ENCODE assay signal across 19 mouse cellular contexts in the genomic region with DNA sequence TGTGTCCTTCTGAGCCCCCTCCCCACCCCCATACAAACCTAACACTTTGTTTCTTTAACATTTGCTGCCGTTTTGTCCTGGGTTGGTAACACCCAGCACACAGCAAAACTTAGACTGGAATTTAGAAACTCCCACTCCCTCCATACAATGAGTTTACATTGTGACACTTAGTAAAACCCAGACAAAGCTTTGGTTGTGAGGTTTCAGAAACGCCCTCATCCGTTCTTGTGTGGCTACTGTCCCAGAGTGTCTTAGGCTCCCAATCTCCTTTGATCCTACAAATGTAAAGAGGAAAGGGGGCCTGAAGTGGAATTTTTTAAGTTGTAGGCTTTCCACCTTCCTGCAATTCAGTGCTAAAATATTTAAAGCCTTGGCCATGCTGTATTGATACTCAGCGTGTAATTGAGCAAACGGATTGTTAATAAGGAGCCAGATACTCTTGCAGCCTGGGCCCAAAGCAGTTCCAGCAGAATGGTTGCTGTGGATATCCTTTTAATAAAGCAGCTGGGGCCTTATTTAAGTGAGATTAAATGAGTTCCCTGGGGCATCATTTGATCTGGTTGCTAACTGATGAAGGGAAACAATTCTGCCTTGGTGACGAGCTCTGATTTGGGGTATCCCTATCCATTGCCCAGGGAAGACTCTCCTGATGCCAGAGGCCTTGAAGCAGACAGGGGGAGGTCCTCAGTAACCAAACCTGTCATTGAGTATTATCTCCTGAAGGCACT. TPM values are rescaled to one million over a fixed set of nuclear protein-coding genes. Genes with fewer than 3 reads are reported as not detected.
DNase-seq lines count a peak whose midpoint lies in the region; ATAC-seq and TF ChIP-seq lines count a peak whose summit lies in the region.
"Had no signal": no experiment of that assay in that cellular context is flagged by ENCODE, and none has a peak within 500 bp of the region (broad histone marks: within the 10 kb centered on the region; RNA-seq: fewer than 3 reads in every experiment).

No protein-coding gene starts in this region.

- no peak for ATAC-seq in hindbrain, postnatal 0 days
- ATAC-seq in neural tube, embryonic 12.5 days (ENCODE audit: low FRiP score, low read depth): 0 out of 2 replicates have a peak, but pooled peaks have one; percentile 33
- ATAC-seq in stomach, postnatal 0 days (ENCODE audit: low FRiP score, low TSS enrichment): no peak
- ATAC-seq: forebrain, embryonic 13.5 days; intestine, embryonic 16.5 days; liver, postnatal 0 days; Patski had no signal

- H3K27me3 ChIP-seq in hindbrain, embryonic 10.5 days (ENCODE audit: insufficient read depth, poor library complexity, severe bottlenecking): peaks cover 12% of the 10 kb centered on the region
- no peaks in the 10 kb centered on the region for H3K27me3 ChIP-seq in hindbrain, postnatal 0 days (ENCODE audit: insufficient read depth, low read length)
- H3K27me3 ChIP-seq in neural tube, embryonic 12.5 days (replicated peaks): peaks cover 7% of the 10 kb centered on the region; the same call in 1 of the 2 replicates
- H3K27me3 ChIP-seq in stomach, postnatal 0 days (ENCODE audit: control insufficient read depth, insufficient read depth, low read length): no peaks in the 10 kb centered on the region

- H3K9me3 ChIP-seq in hindbrain, embryonic 10.5 days: no peaks in the 10 kb centered on the region
- no peaks in the 10 kb centered on the region for H3K9me3 ChIP-seq in hindbrain, postnatal 0 days (ENCODE audit: low read length)
- no peaks in the 10 kb centered on the region for H3K9me3 ChIP-seq in neural tube, embryonic 12.5 days
- H3K9me3 ChIP-seq in stomach, postnatal 0 days (ENCODE audit: control insufficient read depth, low read length): no peaks in the 10 kb centered on the region
- H3K9me3 ChIP-seq: embryonic facial prominence, embryonic 15.5 days; forebrain, embryonic 13.5 days had no signal

- TF ChIP-seq CTCF in gastrocnemius, adult 2 months (IDR thresholded peaks at IDR 0.05): no peak
- no peak for TF ChIP-seq CTCF in hindbrain, postnatal 0 days (IDR thresholded peaks at IDR 0.05; ENCODE audit: low read depth)
- no peak for TF ChIP-seq CTCF in stomach, postnatal 0 days (IDR thresholded peaks at IDR 0.05; ENCODE audit: low read depth)

- H3K4me3 ChIP-seq in gastrocnemius, adult 2 months: no peak overlapping the region
- H3K4me3 ChIP-seq in hindbrain, embryonic 10.5 days: no peak overlapping the region
- H3K4me3 ChIP-seq in hindbrain, postnatal 0 days (ENCODE audit: low read length): no peak overlapping the region
- H3K4me3 ChIP-seq in neural tube, embryonic 12.5 days: no peak overlapping the region
- H3K4me3 ChIP-seq in stomach, postnatal 0 days (ENCODE audit: low read depth, low read length): no peak overlapping the region
- H3K4me3 ChIP-seq: embryonic facial prominence, embryonic 15.5 days; forebrain, embryonic 13.5 days had no signal

- DNase-seq in gastrocnemius, adult 2 months: no peak
- DNase-seq in gastrocnemius, postnatal 25 days: no peak
- DNase-seq in hindbrain, embryonic 10.5 days (ENCODE audit: low spot score): no peak
- DNase-seq in hindbrain, postnatal 0 days (ENCODE audit: low spot score): peak; percentile 50
- DNase-seq in right cerebral cortex, postnatal 4 days: no peak
- no peak for DNase-seq in stomach, postnatal 0 days (ENCODE audit: low spot score)
- DNase-seq: B cell, adult 2 months; cerebellum, adult 11-12 months; heart, postnatal 14 days; kidney, postnatal 10 days; liver, postnatal 0 days; spleen, adult 18-20 months; thymus, postnatal 36 days had no signal

- intact Hi-C loops in gastrocnemius, adult 2 months (cut with DNase I): no loop called here

- TF ChIP-seq EP300 in stomach, postnatal 0 days (optimal IDR thresholded peaks at IDR 0.05): no peak

- no peak overlapping the region for H3K9ac ChIP-seq in hindbrain, postnatal 0 days (replicated peaks; ENCODE audit: low read length)
- no peak overlapping the region for H3K9ac ChIP-seq in neural tube, embryonic 12.5 days
- H3K9ac ChIP-seq in stomach, postnatal 0 days (ENCODE audit: low read length): no peak overlapping the region
- H3K9ac ChIP-seq: embryonic facial prominence, embryonic 15.5 days; forebrain, embryonic 13.5 days; liver, postnatal 0 days had no signal

- peak overlapping the region; percentile 92 for H3K27ac ChIP-seq in gastrocnemius, adult 2 months
- peak overlapping the region; percentile 60; the same call in 1 of the 2 replicates for H3K27ac ChIP-seq in hindbrain, embryonic 10.5 days
- 0 out of 2 replicates have a peak overlapping the region, but pooled peaks have one; percentile 0 for H3K27ac ChIP-seq in hindbrain, postnatal 0 days
- H3K27ac ChIP-seq in neural tube, embryonic 12.5 days: no peak overlapping the region
- H3K27ac ChIP-seq in stomach, postnatal 0 days (replicated peaks): no peak overlapping the region
- H3K27ac ChIP-seq: embryonic facial prominence, embryonic 15.5 days; forebrain, embryonic 13.5 days had no signal

- H3K4me2 ChIP-seq in hindbrain, postnatal 0 days (ENCODE audit: low read depth, low read length): no peak overlapping the region
- H3K4me2 ChIP-seq in neural tube, embryonic 12.5 days (replicated peaks): no peak overlapping the region
- no peak overlapping the region for H3K4me2 ChIP-seq in stomach, postnatal 0 days (replicated peaks; ENCODE audit: low read depth)
- H3K4me2 ChIP-seq: embryonic facial prominence, embryonic 15.5 days; forebrain, embryonic 13.5 days had no signal

- 55% methylated on average over 6 of the region's 6 CpGs for WGBS in hindbrain, embryonic 10.5 days
- 25% methylated on average over 6 of the region's 6 CpGs for WGBS in hindbrain, postnatal 0 days
- WGBS in neural tube, embryonic 12.5 days: 44% methylated on average over 6 of the region's 6 CpGs
- WGBS in stomach, postnatal 0 days: 42% methylated on average over 6 of the region's 6 CpGs

- no peaks in the 10 kb centered on the region for H3K36me3 ChIP-seq in hindbrain, embryonic 10.5 days
- no peaks in the 10 kb centered on the region for H3K36me3 ChIP-seq in hindbrain, postnatal 0 days (ENCODE audit: insufficient read depth, low read length)
- H3K36me3 ChIP-seq in neural tube, embryonic 12.5 days: no peaks in the 10 kb centered on the region
- no peaks in the 10 kb centered on the region for H3K36me3 ChIP-seq in stomach, postnatal 0 days (ENCODE audit: control insufficient read depth, insufficient read depth, low read length)
- H3K36me3 ChIP-seq: embryonic facial prominence, embryonic 15.5 days had no signal

- peaks cover 22% of the 10 kb centered on the region for H3K4me1 ChIP-seq in hindbrain, embryonic 10.5 days (replicated peaks)
- no peaks in the 10 kb centered on the region for H3K4me1 ChIP-seq in hindbrain, postnatal 0 days (ENCODE audit: insufficient read depth, low read length)
- no peaks in the 10 kb centered on the region; the same call in 1 of the 2 replicates for H3K4me1 ChIP-seq in neural tube, embryonic 12.5 days
- H3K4me1 ChIP-seq in stomach, postnatal 0 days (replicated peaks; ENCODE audit: control insufficient read depth, insufficient read depth): no peaks in the 10 kb centered on the region
- H3K4me1 ChIP-seq: embryonic facial prominence, embryonic 15.5 days had no signal

RNA-seq across cellular contexts. Expression of gene Sec14l5, which starts 6.6 kb away (rescaled TPM):
- total RNA-seq in gastrocnemius, adult 2 months (2021): 10 to 100 TPM in 1 of 2 experiments, 1 to 10 TPM in 1; 7.6 to 16.1 TPM
- total RNA-seq in gastrocnemius, postnatal 25 days (2021): 10 to 100 TPM; 11.4 to 12.9 TPM
- polyA plus RNA-seq in hindbrain, embryonic 10.5 days (2016; fragmentation: Nextera tagmentation; extraction: Ambion mirVana): 0.29 and 0.78 TPM in 2 replicates
- 0.21 and 0.29 TPM in 2 replicates for total RNA-seq in hindbrain, postnatal 0 days (2014; rRNA removed)
- 0.09 and 0.18 TPM in 2 replicates for polyA plus RNA-seq in hindbrain, postnatal 0 days (2015; fragmentation: Nextera tagmentation; extraction: Ambion mirVana)
- 1.1 and 1.2 TPM in 2 replicates for polyA plus RNA-seq in neural tube, embryonic 12.5 days (2016; fragmentation: Nextera tagmentation; extraction: Ambion mirVana)
- polyA plus RNA-seq in stomach, postnatal 0 days (2015; fragmentation: Nextera tagmentation; extraction: Ambion mirVana): 0.04 TPM in 2 replicates
- total RNA-seq: megakaryocyte, adult 5-6 weeks had no signal
- polyA plus RNA-seq: intestine, embryonic 16.5 days; Patski had no signal

RNA-seq across cellular contexts. Expression of gene Ppl, which starts 21.2 kb away (rescaled TPM):
- 1 to 10 TPM; 2.5 to 3.7 TPM for total RNA-seq in gastrocnemius, adult 2 months (2021)
- 1 to 10 TPM in 1 of 2 experiments, under 1 TPM in 1; 0.77 to 2.2 TPM for total RNA-seq in gastrocnemius, postnatal 25 days (2021)
- 1.4 and 1.9 TPM in 2 replicates for polyA plus RNA-seq in hindbrain, embryonic 10.5 days (2016; fragmentation: Nextera tagmentation; extraction: Ambion mirVana)
- 0.07 and 0.16 TPM in 2 replicates for total RNA-seq in hindbrain, postnatal 0 days (2014; rRNA removed)
- 0.13 and 0.16 TPM in 2 replicates for polyA plus RNA-seq in hindbrain, postnatal 0 days (2015; fragmentation: Nextera tagmentation; extraction: Ambion mirVana)
- 0.78 and 0.80 TPM in 2 replicates for polyA plus RNA-seq in neural tube, embryonic 12.5 days (2016; fragmentation: Nextera tagmentation; extraction: Ambion mirVana)
- polyA plus RNA-seq in stomach, postnatal 0 days (2015; fragmentation: Nextera tagmentation; extraction: Ambion mirVana): 61.5 and 66.2 TPM in 2 replicates
- total RNA-seq: megakaryocyte, adult 5-6 weeks had no signal

RNA-seq across cellular contexts. Expression of gene Nagpa, which starts 50.3 kb away (rescaled TPM):
- 1 to 10 TPM; 5.6 to 6.7 TPM for total RNA-seq in gastrocnemius, adult 2 months (2021)
- total RNA-seq in gastrocnemius, postnatal 25 days (2021): 1 to 10 TPM; 7.0 to 7.4 TPM
- polyA plus RNA-seq in hindbrain, embryonic 10.5 days (2016; fragmentation: Nextera tagmentation; extraction: Ambion mirVana): 14.4 and 15.3 TPM in 2 replicates
- total RNA-seq in hindbrain, postnatal 0 days (2014; rRNA removed): 8.5 and 10.0 TPM in 2 replicates
- polyA plus RNA-seq in hindbrain, postnatal 0 days (2015; fragmentation: Nextera tagmentation; extraction: Ambion mirVana): 7.4 and 8.6 TPM in 2 replicates
- 12.2 and 12.6 TPM in 2 replicates for polyA plus RNA-seq in neural tube, embryonic 12.5 days (2016; fragmentation: Nextera tagmentation; extraction: Ambion mirVana)
- 11.2 and 13.0 TPM in 2 replicates for polyA plus RNA-seq in stomach, postnatal 0 days (2015; fragmentation: Nextera tagmentation; extraction: Ambion mirVana)

Comparison
In these comparisons a context has a peak if more than half of its experiments do, and no peak if none do; other contexts are left out.
1. H3K27ac ChIP-seq: peak in gastrocnemius, adult 2 months (single experiment), hindbrain, embryonic 10.5 days (single experiment) and hindbrain, postnatal 0 days (single experiment); none in neural tube, embryonic 12.5 days (single experiment) and stomach, postnatal 0 days (single experiment).
2. RNA of gene Ppl, which starts 21.2 kb away (polyA plus RNA-seq): 61.5 to 66.2 TPM in stomach, postnatal 0 days; 1.4 to 1.9 TPM in hindbrain, embryonic 10.5 days, 0.78 to 0.80 TPM in neural tube, embryonic 12.5 days and 0.13 to 0.16 TPM in hindbrain, postnatal 0 days; every median in the first group is over 10 times any median in the second.